Mouse (Mus musculus) gastrocnemius, adult 18-20 months (tissue): ENCODE data around the gene Scgb1c1. TPM values are rescaled to one million over a fixed set of nuclear protein-coding genes. Genes with fewer than 3 reads are reported as not detected.
"Not testable (repeated sequence)": the region's sequence is repeated elsewhere in the genome, so short reads cannot be mapped to it uniquely, and the experiment has no call there.

Experiments
- DNase-seq: peaks from one replicate; pipeline ENCODE4 v3.0.0; 2021; ENCODE audit warnings: low spot score
- total RNA-seq, 2 experiments: library from RNA; stranded (reverse); gene quantifications; 2 replicates each; pipeline ENCODE4 v1.2.3; 2021

The Scgb1c1 gene
- total RNA-seq, 2 experiments from 2014 or later: not detected

GRCm38 (mm10) chr7:140879355-140879754, 34.0 kb downstream of the Scgb1c1 start:
- no peak for DNase-seq

GRCm38 (mm10) chr7:140880419-140880818, 35.1 kb downstream of the Scgb1c1 start:
- DNase-seq: no peak

GRCm38 (mm10) chr7:140880865-140881515, 35.6 kb downstream of the Scgb1c1 start:
- DNase-seq: no peak

- peak; percentile 93 for DNase-seq
These were observed 36.5 kb downstream of the Scgb1c1 start, which contains the start of the genes Psmd13 and Sirt3 for GRCm38 (mm10) chr7:140881696-140882468. TSS of gene Psmd13 (plus strand) at chr7:140881968. TSS of gene Sirt3 (minus strand) at chr7:140882309.

- no peak for DNase-seq
These were observed 37.1 kb downstream of the Scgb1c1 start for GRCm38 (mm10) chr7:140882469-140882803.

GRCm38 (mm10) chr7:140890636-140891035, 45.3 kb downstream of the Scgb1c1 start:
- not testable (repeated sequence) for DNase-seq

GRCm38 (mm10) chr7:140894031-140894430, 48.7 kb downstream of the Scgb1c1 start:
- no peak for DNase-seq

- DNase-seq: no peak
These were observed 49.3 kb downstream of the Scgb1c1 start for GRCm38 (mm10) chr7:140894611-140895010.

Other genes with a start within 250 kb of the Scgb1c1 start
- gene Olfr46, start 244.3 kb upstream of the Scgb1c1 start, total RNA-seq: not detected
- not detected for gene Olfr61, start 216.6 kb upstream of the Scgb1c1 start, total RNA-seq
- gene Olfr53, start 199.1 kb upstream of the Scgb1c1 start, total RNA-seq: not detected
- gene Olfr539, start 185.6 kb upstream of the Scgb1c1 start, total RNA-seq: not detected
- gene Olfr45, start 163.6 kb upstream of the Scgb1c1 start, total RNA-seq: not detected
- not detected for gene Olfr541, start 148.3 kb upstream of the Scgb1c1 start, total RNA-seq
- gene Cyp2e1, start 81.8 kb upstream of the Scgb1c1 start, total RNA-seq: 10 to 100 TPM; 12.1 to 13.7 TPM
- not detected for gene Syce1, start 57.7 kb upstream of the Scgb1c1 start, total RNA-seq
- not detected for gene Zfp941, start 23.4 kb upstream of the Scgb1c1 start, total RNA-seq
- not detected for gene Urah, start 10.5 kb upstream of the Scgb1c1 start, total RNA-seq
- not detected for gene Odf3, start 2.3 kb downstream of the Scgb1c1 start, total RNA-seq
- not detected for gene Gm45785, start 10.8 kb downstream of the Scgb1c1 start, total RNA-seq
- 10 to 100 TPM; 11.9 to 13.7 TPM for gene Ric8a, start 11.4 kb downstream of the Scgb1c1 start, total RNA-seq
- gene Bet1l, start 12.0 kb downstream of the Scgb1c1 start, total RNA-seq: 1 to 10 TPM; 5.0 to 6.1 TPM
- gene Psmd13, start 36.4 kb downstream of the Scgb1c1 start, total RNA-seq: 10 to 100 TPM; 83.0 to 87.8 TPM
- 10 to 100 TPM; 22.5 to 25.5 TPM for gene Sirt3, start 36.8 kb downstream of the Scgb1c1 start, total RNA-seq
- gene Cox8b, start 54.9 kb downstream of the Scgb1c1 start, total RNA-seq: 1,000 to 10,000 TPM; 2,037 to 2,233 TPM
- not detected for gene Nlrp6, start 75.4 kb downstream of the Scgb1c1 start, total RNA-seq
- 1 to 10 TPM; 2.2 to 3.4 TPM for gene Pgghg, start 95.8 kb downstream of the Scgb1c1 start, total RNA-seq
- not detected for gene Ifitm5, start 104.7 kb downstream of the Scgb1c1 start, total RNA-seq
- not detected for gene Gm45717, start 110.4 kb downstream of the Scgb1c1 start, total RNA-seq
- 10 to 100 TPM; 44.8 to 64.4 TPM for gene Ifitm2, start 110.4 kb downstream of the Scgb1c1 start, total RNA-seq
- gene Ifitm1, start 121.7 kb downstream of the Scgb1c1 start, total RNA-seq: 1 to 10 TPM in 1 of 2 experiments, under 1 TPM in 1; 0.97 to 1.3 TPM
- gene Ifitm3, start 165.2 kb downstream of the Scgb1c1 start, total RNA-seq: 10 to 100 TPM; 32.8 to 49.0 TPM
- not detected for gene Ifitm6, start 172.4 kb downstream of the Scgb1c1 start, total RNA-seq
- not detected for gene Gm17387, start 183.6 kb downstream of the Scgb1c1 start, total RNA-seq
- not detected for gene B4galnt4, start 215.6 kb downstream of the Scgb1c1 start, total RNA-seq
- gene Pkp3, start 232.7 kb downstream of the Scgb1c1 start, total RNA-seq: not detected